Mouse (Mus musculus): ENCODE results near the gene Rgs3. TPM values are rescaled to one million over a fixed set of nuclear protein-coding genes. Genes with fewer than 3 reads are reported as not detected.

Gene Rgs3
- total RNA-seq, 1 experiment from 2014 or later: 6.2 TPM

- no peak for ATAC-seq (replicated peaks; ENCODE audit: low read depth, poor library complexity, severe bottlenecking)
These were observed 15.9 kb upstream of the Rgs3 start for GRCm38 (mm10) chr4:62543782-62544181.

GRCm38 (mm10) chr4:62544801-62545200 lies 14.8 kb upstream of the Rgs3 start:
- ATAC-seq (replicated peaks; ENCODE audit: low read depth, poor library complexity, severe bottlenecking): no peak

GRCm38 (mm10) chr4:62551966-62552365 lies 7.7 kb upstream of the Rgs3 start:
- no peak for ATAC-seq (replicated peaks; ENCODE audit: low read depth, poor library complexity, severe bottlenecking)

GRCm38 (mm10) chr4:62557436-62557835 lies 2.2 kb upstream of the Rgs3 start:
- no peak for ATAC-seq (replicated peaks; ENCODE audit: low read depth, poor library complexity, severe bottlenecking)

GRCm38 (mm10) chr4:62560963-62561629 lies 1.4 kb downstream of the Rgs3 start:
- ATAC-seq (replicated peaks; ENCODE audit: low read depth, poor library complexity, severe bottlenecking): peak; percentile 93

- no peak; the same call in 1 of the 2 replicates for ATAC-seq (replicated peaks; ENCODE audit: low read depth, poor library complexity, severe bottlenecking)
These were observed 2.0 kb downstream of the Rgs3 start for GRCm38 (mm10) chr4:62561630-62562001.

- ATAC-seq (replicated peaks; ENCODE audit: low read depth, poor library complexity, severe bottlenecking): no peak
These were observed 2.4 kb downstream of the Rgs3 start for GRCm38 (mm10) chr4:62562006-62562405.

GRCm38 (mm10) chr4:62566530-62566929 lies 6.9 kb downstream of the Rgs3 start:
- ATAC-seq (replicated peaks; ENCODE audit: low read depth, poor library complexity, severe bottlenecking): no peak

GRCm38 (mm10) chr4:62567696-62568095 lies 8.0 kb downstream of the Rgs3 start:
- ATAC-seq (replicated peaks; ENCODE audit: low read depth, poor library complexity, severe bottlenecking): no peak

- no peak for ATAC-seq (replicated peaks; ENCODE audit: low read depth, poor library complexity, severe bottlenecking)
These were observed 8.7 kb downstream of the Rgs3 start for GRCm38 (mm10) chr4:62568359-62568758.

GRCm38 (mm10) chr4:62569603-62570002 lies 10.0 kb downstream of the Rgs3 start:
- no peak for ATAC-seq (replicated peaks; ENCODE audit: low read depth, poor library complexity, severe bottlenecking)

- no peak for ATAC-seq (replicated peaks; ENCODE audit: low read depth, poor library complexity, severe bottlenecking)
These were observed 10.4 kb downstream of the Rgs3 start for GRCm38 (mm10) chr4:62570029-62570428.

GRCm38 (mm10) chr4:62582365-62583264 lies 23.0 kb downstream of the Rgs3 start:
- peak; percentile 46 for ATAC-seq (replicated peaks; ENCODE audit: low read depth, poor library complexity, severe bottlenecking)

- peak; percentile 71 for ATAC-seq (replicated peaks; ENCODE audit: low read depth, poor library complexity, severe bottlenecking)
These were observed 23.8 kb downstream of the Rgs3 start for GRCm38 (mm10) chr4:62583265-62584092.

- no peak for ATAC-seq (replicated peaks; ENCODE audit: low read depth, poor library complexity, severe bottlenecking)
These were observed 27.4 kb downstream of the Rgs3 start for GRCm38 (mm10) chr4:62587067-62587466.

GRCm38 (mm10) chr4:62590878-62591277 lies 31.2 kb downstream of the Rgs3 start:
- ATAC-seq (replicated peaks; ENCODE audit: low read depth, poor library complexity, severe bottlenecking): peak; percentile 54; the same call in 1 of the 2 replicates

GRCm38 (mm10) chr4:62591326-62591725 lies 31.7 kb downstream of the Rgs3 start:
- no peak for ATAC-seq (replicated peaks; ENCODE audit: low read depth, poor library complexity, severe bottlenecking)

- peak; percentile 90 for ATAC-seq (replicated peaks; ENCODE audit: low read depth, poor library complexity, severe bottlenecking)
These were observed 34.0 kb downstream of the Rgs3 start for GRCm38 (mm10) chr4:62593546-62594240.

- ATAC-seq (replicated peaks; ENCODE audit: low read depth, poor library complexity, severe bottlenecking): no peak
These were observed 34.8 kb downstream of the Rgs3 start for GRCm38 (mm10) chr4:62594442-62594841.

GRCm38 (mm10) chr4:62596051-62596450 lies 36.4 kb downstream of the Rgs3 start:
- ATAC-seq (replicated peaks; ENCODE audit: low read depth, poor library complexity, severe bottlenecking): no peak
